Mouse (Mus musculus) MEL (cell line): ENCODE data around the gene Naip5.
"Not testable (repeated sequence)": the region's sequence is repeated elsewhere in the genome, so short reads cannot be mapped to it uniquely, and the experiment has no call there.

ENCODE experiments used
- CHD1 ChIP-seq: IDR thresholded peaks from 2 replicates; pipeline ENCODE4 v1.6.1; 2012; ENCODE audit warnings: low read depth, mild to moderate bottlenecking, inconsistent platforms, low read length, improper control_type of control experiment
- CTCF ChIP-seq, 3 experiments: IDR thresholded peaks in 2 of 3; conservative IDR thresholded peaks in 1 of 3; 2 replicates each; pipeline ENCODE4 v1.5.1; 2011 to 2012; ENCODE audit warnings: low read length in 3 of 3, low read depth in 2 of 3, mild to moderate bottlenecking in 2 of 3, improper control_type of control experiment in 1 of 3, inconsistent platforms in 1 of 3, mixed read lengths in 1 of 3, moderate library complexity in 1 of 3; ENCODE audit not compliant: control insufficient read depth in 1 of 3, insufficient read depth in 1 of 3, poor library complexity in 1 of 3, severe bottlenecking in 1 of 3
- UBTF ChIP-seq: IDR thresholded peaks from 2 replicates; pipeline ENCODE4 v1.6.1; 2012; ENCODE audit warnings: low read depth, mild to moderate bottlenecking, inconsistent platforms, low read length, improper control_type of control experiment, moderate library complexity, borderline replicate concordance; ENCODE audit not compliant: insufficient read depth
- ZC3H11A ChIP-seq: IDR thresholded peaks from 2 replicates; pipeline ENCODE4 v1.6.1; 2012; ENCODE audit warnings: low read depth, mild to moderate bottlenecking, inconsistent platforms, low read length, improper control_type of control experiment

DNA sequence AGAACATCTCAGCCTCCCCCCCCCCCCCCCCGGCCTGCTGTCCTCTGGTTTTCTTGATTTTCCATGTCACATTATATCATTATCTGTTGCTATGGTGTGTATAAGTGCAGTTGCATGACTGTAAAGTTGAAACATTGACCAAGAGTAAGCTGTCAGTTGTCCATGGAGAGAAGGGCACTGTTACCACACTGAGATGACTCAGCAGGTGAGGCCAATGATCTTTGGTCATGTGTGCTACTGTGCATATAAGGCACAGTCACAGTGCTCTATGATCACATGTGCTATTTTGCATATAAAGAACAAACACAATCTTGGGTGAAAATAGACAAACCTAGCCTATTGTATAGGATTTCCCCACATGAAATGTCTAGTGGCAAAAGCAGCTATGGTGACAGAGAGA lies 32.4 kb downstream of the Naip5 start:
- not testable (repeated sequence) for TF ChIP-seq CHD1; CTCF (IDR thresholded peaks at IDR 0.05 in 2 of 3, conservative IDR thresholded peaks at IDR 0.05 in 1 of 3; ENCODE audit: control insufficient read depth in 1 of 3, insufficient read depth in 1 of 3, low read depth in 2 of 3, low read length in 3 of 3, poor library complexity in 1 of 3, severe bottlenecking in 1 of 3); ZC3H11A; UBTF
